Mouse (Mus musculus): Measurements from ENCODE around the gene Ubr1.
"Not testable (repeated sequence)": the region's sequence is repeated elsewhere in the genome, so short reads cannot be mapped to it uniquely, and the experiment has no call there.

The Ubr1 gene

GRCm38 (mm10) chr2:120976308-120976707, 5.8 kb upstream of the Ubr1 start:
- no peak for DNase-seq (ENCODE audit: low spot score)

GRCm38 (mm10) chr2:120972964-120973363, 2.4 kb upstream of the Ubr1 start:
- DNase-seq (ENCODE audit: low spot score) = peak; percentile 18

GRCm38 (mm10) chr2:120972257-120972656, 1.7 kb upstream of the Ubr1 start:
- DNase-seq (ENCODE audit: low spot score) = not testable (repeated sequence)

GRCm38 (mm10) chr2:120971766-120972165, 1.3 kb upstream of the Ubr1 start:
- no peak for DNase-seq (ENCODE audit: low spot score)

GRCm38 (mm10) chr2:120970045-120970539, 423 bp downstream of the Ubr1 start:
- DNase-seq (ENCODE audit: low spot score) = no peak

- no peak for DNase-seq (ENCODE audit: low spot score)
Measured at GRCm38 (mm10) chr2:120965486-120965885, 5.0 kb downstream of the Ubr1 start.

- DNase-seq (ENCODE audit: low spot score) = no peak
Measured at GRCm38 (mm10) chr2:120963110-120963509, 7.4 kb downstream of the Ubr1 start.

- no peak for DNase-seq (ENCODE audit: low spot score)
Measured at GRCm38 (mm10) chr2:120960261-120960660, 10.3 kb downstream of the Ubr1 start.

- DNase-seq (ENCODE audit: low spot score) = no peak
Measured at GRCm38 (mm10) chr2:120959827-120960226, 10.7 kb downstream of the Ubr1 start.

GRCm38 (mm10) chr2:120959363-120959762, 11.2 kb downstream of the Ubr1 start:
- no peak for DNase-seq (ENCODE audit: low spot score)

GRCm38 (mm10) chr2:120952176-120952938, 18.2 kb downstream of the Ubr1 start:
- no peak for DNase-seq (ENCODE audit: low spot score)

- DNase-seq (ENCODE audit: low spot score) = no peak
Measured at GRCm38 (mm10) chr2:120951208-120951607, 19.3 kb downstream of the Ubr1 start.

- no peak for DNase-seq (ENCODE audit: low spot score)
Measured at GRCm38 (mm10) chr2:120933038-120933437, 37.5 kb downstream of the Ubr1 start.

GRCm38 (mm10) chr2:120909556-120909955, 61.0 kb downstream of the Ubr1 start:
- no peak for DNase-seq (ENCODE audit: low spot score)

- DNase-seq (ENCODE audit: low spot score) = no peak
Measured at GRCm38 (mm10) chr2:120896361-120896760, 74.2 kb downstream of the Ubr1 start.

GRCm38 (mm10) chr2:120887601-120888000, 82.9 kb downstream of the Ubr1 start:
- DNase-seq (ENCODE audit: low spot score) = no peak

GRCm38 (mm10) chr2:120873192-120873591, 97.3 kb downstream of the Ubr1 start:
- no peak for DNase-seq (ENCODE audit: low spot score)

GRCm38 (mm10) chr2:120871447-120872336, 98.8 kb downstream of the Ubr1 start:
- DNase-seq (ENCODE audit: low spot score) = peak; percentile 9

GRCm38 (mm10) chr2:120867336-120867735, 103.2 kb downstream of the Ubr1 start:
- DNase-seq (ENCODE audit: low spot score) = peak; percentile 13

GRCm38 (mm10) chr2:120866561-120866960, 104.0 kb downstream of the Ubr1 start:
- peak; percentile 25 for DNase-seq (ENCODE audit: low spot score)

- no peak for DNase-seq (ENCODE audit: low spot score)
Measured at GRCm38 (mm10) chr2:120863389-120863788, 107.1 kb downstream of the Ubr1 start.

- DNase-seq (ENCODE audit: low spot score) = no peak
Measured at GRCm38 (mm10) chr2:120860699-120861098, 109.8 kb downstream of the Ubr1 start.

GRCm38 (mm10) chr2:120858131-120858530, 112.4 kb downstream of the Ubr1 start:
- DNase-seq (ENCODE audit: low spot score) = no peak

Measured in urinary bladder, postnatal 14 days (tissue).